Mouse (Mus musculus) small intestine, adult 2 months (tissue): ENCODE data around the gene Mroh8.

Source experiments
- CTCF ChIP-seq: fragments of 200-500 bp; IDR thresholded peaks from 2 replicates; pipeline ENCODE4 v1.5.1; 2012; ENCODE audit warnings: low read depth, mild to moderate bottlenecking, control low read depth, inconsistent platforms, low read length, moderate library complexity, mixed read lengths; ENCODE audit not compliant: insufficient replicate concordance, insufficient read length; ENCODE audit errors: extremely low read depth
- POLR2A ChIP-seq: fragments of 200-500 bp; IDR thresholded peaks from 2 replicates; pipeline ENCODE4 v1.6.1; 2012; ENCODE audit warnings: low read depth, mild to moderate bottlenecking, control low read depth, inconsistent platforms, low read length, moderate library complexity

- TF ChIP-seq POLR2A: no peak
- no peak for TF ChIP-seq CTCF
Observed at GRCm38 (mm10) chr2:157261930-157262329, 17.4 kb downstream of the Mroh8 start.
